Mouse (Mus musculus) left cerebral cortex, postnatal 25 days (tissue): ENCODE measurements around the gene Pgp. TPM values are rescaled to one million over a fixed set of nuclear protein-coding genes. Genes with fewer than 3 reads are reported as not detected.
A peak's percentile ranks its signal among the peaks of the same experiment; 100 is the strongest.

Source experiments
- DNase-seq, 2 experiments: peaks; one replicate each; pipeline ENCODE4 v3.0.0; 2022; ENCODE audit warnings: low spot score in 2 of 2, mixed read lengths in 1 of 2
- intact Hi-C: fragments of 180-260 bp; cut with DNase I; formaldehyde crosslinking; loops from one replicate; pipeline ENCODE4 v1.15.1; 2025
- total RNA-seq, 2 experiments: library from RNA; stranded (reverse); gene quantifications; 2 replicates each; pipeline ENCODE4 v1.2.3; 2021

Gene Pgp
- total RNA-seq, 2 experiments from 2014 or later, result 70.2 to 72.3 TPM

DNA sequence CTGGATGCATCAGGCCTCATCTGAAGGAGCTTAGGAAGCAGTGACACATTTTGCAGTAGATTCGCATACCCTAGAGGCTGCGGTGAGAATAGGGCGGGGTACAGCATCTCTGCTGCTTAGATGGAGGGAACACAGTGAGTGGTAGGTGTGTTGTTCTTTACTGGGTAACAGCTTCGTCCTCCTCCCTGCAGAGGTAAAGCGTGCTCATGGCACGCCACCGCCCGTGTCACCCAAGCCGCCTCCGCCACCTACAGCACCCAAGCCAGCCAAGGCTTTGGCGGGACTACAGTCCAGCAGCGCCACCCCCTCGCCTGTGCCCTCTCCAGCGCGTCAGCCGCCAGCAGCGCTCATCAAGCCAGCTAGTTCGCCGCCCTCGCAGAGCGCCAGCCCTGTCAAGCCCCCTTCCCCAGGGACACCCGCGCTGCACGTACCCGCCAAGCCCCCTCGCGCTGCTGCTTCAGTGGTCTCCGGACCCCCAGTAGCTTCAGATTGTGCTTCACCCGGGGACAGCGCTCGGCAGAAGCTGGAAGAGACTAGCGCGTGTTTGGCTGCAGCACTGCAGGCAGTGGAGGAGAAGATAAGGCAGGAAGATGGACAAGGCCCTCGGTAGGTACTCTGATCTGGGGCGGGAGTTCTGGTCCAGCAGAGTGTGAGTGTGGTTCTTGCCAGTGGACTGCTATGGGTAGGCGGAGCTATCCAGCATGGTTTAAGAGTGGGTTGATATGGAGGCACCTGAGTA, 36.3 kb downstream of the Pgp start:
- peak; percentile 67 to 82 for DNase-seq
- intact Hi-C loops, result loop anchor here (2.0 kb wide), 1 partner anchor 36 kb away; the partner anchor contains the start of genes E4f1 and Pgp

DNA sequence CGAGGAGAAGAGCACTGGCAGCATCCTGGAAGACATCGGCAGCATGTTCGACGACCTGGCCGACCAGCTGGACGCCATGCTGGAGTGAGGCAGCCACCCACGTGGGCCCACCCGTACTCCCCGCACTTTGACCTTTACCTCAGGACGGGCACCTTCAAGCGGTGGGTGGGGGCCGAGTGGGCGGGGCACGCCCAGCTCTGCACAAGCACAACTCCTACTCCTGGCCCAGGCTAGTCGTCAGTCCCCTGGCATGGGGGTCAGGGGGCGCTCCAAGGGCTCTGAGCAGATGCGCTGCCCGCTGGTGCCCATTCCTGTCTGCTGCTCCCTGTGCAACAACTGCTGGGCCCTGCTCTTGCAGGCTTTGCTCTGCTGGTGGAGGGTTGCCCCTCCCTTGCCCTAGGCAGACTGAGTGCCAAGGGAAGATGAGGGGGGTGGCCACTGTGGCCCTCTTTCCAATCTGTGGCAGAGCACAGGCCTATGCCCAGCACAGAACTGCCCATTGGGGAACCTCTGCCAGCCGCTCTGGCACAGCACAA, 37.0 kb downstream of the Pgp start:
- DNase-seq, result no peak
- intact Hi-C loops, result loop anchor here (2.0 kb wide), 1 partner anchor 36 kb away; the partner anchor contains the start of genes E4f1 and Pgp

DNA sequence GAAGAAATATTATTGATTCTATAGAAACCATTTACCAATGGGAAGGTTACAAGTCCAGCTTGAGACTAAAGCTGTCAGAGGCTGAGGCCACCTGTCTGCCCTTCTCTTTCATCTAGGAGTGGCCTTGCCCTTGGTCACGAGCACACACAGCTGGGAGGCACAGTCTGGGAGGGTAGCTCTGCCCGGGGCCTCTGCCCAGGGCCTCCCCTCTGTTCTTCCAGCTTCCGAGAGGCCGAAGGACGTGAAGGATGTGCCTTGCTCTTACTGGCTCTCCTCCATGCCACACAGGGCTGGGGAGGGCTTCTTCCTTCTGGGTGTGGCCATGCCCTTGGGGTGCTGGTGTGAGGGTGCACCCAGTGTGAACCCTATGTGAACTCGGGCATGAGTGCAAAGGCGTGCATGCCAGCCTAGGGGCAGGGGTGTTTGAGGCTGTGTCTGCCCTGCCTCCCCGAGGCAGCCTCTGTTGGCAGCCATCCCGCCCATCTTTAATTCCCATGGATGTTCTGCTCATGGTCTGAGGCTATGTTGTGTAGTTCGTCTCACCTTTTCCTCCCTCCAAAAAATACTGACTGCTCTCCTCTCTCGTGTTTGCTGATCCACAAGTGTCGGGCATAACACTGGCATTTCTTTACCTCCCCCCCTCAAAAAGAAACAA, 37.7 kb downstream of the Pgp start:
- intact Hi-C loops, result loop anchor here (2.0 kb wide), 1 partner anchor 37 kb away; the partner anchor contains the start of genes E4f1 and Pgp
- no peak for DNase-seq

DNA sequence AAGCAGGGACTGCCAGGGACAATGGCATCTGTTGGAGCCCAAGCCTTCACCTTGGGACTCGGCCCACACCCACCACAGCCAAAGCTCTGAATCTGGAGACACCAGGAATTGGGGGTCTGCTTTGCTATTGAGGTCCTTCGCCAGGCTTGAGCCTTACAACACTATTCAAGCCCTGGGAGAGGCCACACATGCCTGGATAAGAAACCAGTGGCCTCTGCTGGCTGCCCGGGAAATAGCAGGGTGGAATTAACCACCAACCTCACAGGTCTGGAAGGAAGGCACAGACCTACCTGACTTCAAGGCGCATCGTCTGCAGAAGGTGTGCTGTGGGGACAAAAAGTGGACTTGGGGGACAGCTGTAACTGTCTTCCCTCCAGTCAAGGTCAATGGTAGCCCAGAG, 43.4 kb downstream of the Pgp start:
- intact Hi-C loops, result loop anchor here (2.0 kb wide), 1 partner anchor 35 kb away; the partner anchor contains the start of gene Mlst8
- peak; percentile 74 to 80 for DNase-seq

DNA sequence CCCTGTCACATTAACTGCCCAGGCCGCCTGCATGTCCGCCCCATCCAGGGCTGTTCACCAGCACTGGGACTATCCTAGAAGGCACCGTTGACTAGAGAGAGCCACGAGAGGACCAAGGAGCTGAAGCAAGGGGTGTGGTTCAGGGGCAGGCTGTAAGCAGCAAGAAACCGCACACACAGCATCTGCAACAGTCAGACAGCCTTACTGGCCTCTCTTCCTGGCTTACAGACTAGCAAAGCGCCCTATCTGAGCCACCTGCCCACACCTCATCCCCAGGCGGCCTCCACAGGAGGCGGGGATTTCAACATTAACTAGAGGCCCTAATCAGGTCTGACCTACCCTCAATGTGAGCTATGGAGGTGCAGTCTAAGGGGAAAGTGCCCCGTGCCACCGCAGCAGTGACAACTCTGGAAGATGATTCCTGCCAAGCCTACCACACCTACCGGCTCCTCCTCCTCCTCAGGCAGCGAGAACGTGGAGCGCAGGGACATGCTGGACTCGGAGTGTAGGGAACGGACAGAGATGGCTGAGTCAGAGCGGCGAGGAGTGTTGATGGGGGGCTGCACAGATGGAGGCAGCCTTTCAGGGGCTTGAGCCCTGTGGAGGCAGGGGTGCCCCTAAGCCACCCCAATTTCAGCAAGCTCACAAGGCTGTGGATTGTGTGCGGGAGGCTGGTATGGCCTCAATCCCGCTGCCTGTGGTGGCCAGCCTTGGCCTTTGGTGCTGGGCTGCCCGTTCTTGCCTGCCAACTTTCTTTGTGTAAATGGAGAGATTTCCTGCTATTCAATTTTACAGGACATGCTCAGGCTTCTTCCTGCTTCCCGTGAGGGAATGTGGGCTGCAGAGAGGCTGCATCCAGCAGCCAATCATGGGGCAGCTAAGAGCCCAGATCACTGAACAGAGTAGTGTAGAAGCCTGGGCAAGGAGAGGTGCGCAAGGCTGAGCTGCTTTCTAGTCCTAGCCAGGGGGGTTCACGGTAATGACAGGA, 44.4 kb downstream of the Pgp start:
- DNase-seq, result no peak

DNA sequence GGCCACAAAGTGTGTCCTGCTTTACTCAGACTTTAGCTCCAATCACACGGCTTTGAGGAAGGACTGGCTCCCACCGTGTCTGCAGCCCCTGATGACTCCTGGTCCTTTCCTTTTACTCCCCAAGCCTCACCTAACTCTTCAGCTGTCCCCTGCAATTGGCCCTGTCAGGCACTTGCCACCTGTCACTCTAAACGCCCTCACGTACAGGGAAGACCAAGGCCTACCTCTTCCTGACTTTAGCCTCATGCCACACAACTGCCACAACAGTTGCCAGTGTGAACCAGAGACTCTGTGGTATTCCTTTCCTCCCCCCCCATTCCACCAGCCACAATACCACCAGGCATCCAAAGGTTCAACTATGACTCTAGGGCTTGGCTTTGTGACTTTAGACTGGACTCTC, 50.3 kb downstream of the Pgp start:
- DNase-seq, result no peak
- intact Hi-C loops, result no loop called here

More for the DNA sequence above, 44.4 kb downstream of the Pgp start:
- intact Hi-C loops, result no loop called here

Other genes with a start within 250 kb of the Pgp start
- gene Tedc2, start 249.5 kb upstream of the Pgp start, total RNA-seq, result 1 to 10 TPM; 9.2 to 10.0 TPM
- gene Ccnf, start 218.9 kb upstream of the Pgp start, total RNA-seq, result 1 to 10 TPM; 6.5 to 6.9 TPM
- 1 to 10 TPM; 1.2 to 1.4 TPM for gene Abca17, start 119.3 kb upstream of the Pgp start, total RNA-seq
- gene Abca3, start 118.4 kb upstream of the Pgp start, total RNA-seq, result 10 to 100 TPM; 78.7 to 81.7 TPM
- gene Rnps1, start 55.8 kb upstream of the Pgp start, total RNA-seq, result 100 to 1,000 TPM; 134 to 138 TPM
- 10 to 100 TPM; 21.4 to 28.1 TPM for gene Eci1, start 43.8 kb upstream of the Pgp start, total RNA-seq
- 1 to 10 TPM; 6.4 to 8.1 TPM for gene Dnase1l2, start 27.3 kb upstream of the Pgp start, total RNA-seq
- 10 to 100 TPM; 30.4 to 33.2 TPM for gene E4f1, start 79 bp upstream of the Pgp start, total RNA-seq
- 1 to 10 TPM; 1.4 to 1.6 TPM for gene Bricd5, start 3.5 kb downstream of the Pgp start, total RNA-seq
- 10 to 100 TPM; 30.0 to 32.2 TPM for gene Mlst8, start 8.7 kb downstream of the Pgp start, total RNA-seq
- gene Caskin1, start 18.2 kb downstream of the Pgp start, total RNA-seq, result 100 to 1,000 TPM; 115 to 121 TPM
- 10 to 100 TPM; 75.1 to 77.7 TPM for gene Traf7, start 57.5 kb downstream of the Pgp start, total RNA-seq
- gene Rab26, start 63.8 kb downstream of the Pgp start, total RNA-seq, result 10 to 100 TPM; 53.4 to 59.5 TPM
- 10 to 100 TPM; 66.4 to 84.7 TPM for gene Pkd1, start 79.4 kb downstream of the Pgp start, total RNA-seq
- gene Tsc2, start 162.2 kb downstream of the Pgp start, total RNA-seq, result 100 to 1,000 TPM; 136 to 150 TPM
- gene Nthl1, start 162.3 kb downstream of the Pgp start, total RNA-seq, result 1 to 10 TPM; 3.3 to 6.5 TPM
- 10 to 100 TPM; 48.0 to 49.9 TPM for gene Slc9a3r2, start 179.9 kb downstream of the Pgp start, total RNA-seq
- gene Npw, start 188.1 kb downstream of the Pgp start, total RNA-seq, result 1 to 10 TPM in 1 of 2 experiments, not detected in 1; 1.2 TPM
- 10 to 100 TPM; 38.5 to 39.3 TPM for gene Zfp598, start 199.3 kb downstream of the Pgp start, total RNA-seq
- 100 to 1,000 TPM; 203 to 214 TPM for gene Syngr3, start 219.6 kb downstream of the Pgp start, total RNA-seq
- gene Gfer, start 225.8 kb downstream of the Pgp start, total RNA-seq, result 10 to 100 TPM; 19.9 to 20.2 TPM
- gene Noxo1, start 225.8 kb downstream of the Pgp start, total RNA-seq, result 1 to 10 TPM; 3.1 to 3.7 TPM
- gene Tbl3, start 237.3 kb downstream of the Pgp start, total RNA-seq, result 10 to 100 TPM; 26.1 to 27.4 TPM
- gene Rnf151, start 247.7 kb downstream of the Pgp start, total RNA-seq, result not detected
- gene Rps2, start 247.7 kb downstream of the Pgp start, total RNA-seq, result 100 to 1,000 TPM; 300 to 313 TPM